Mouse (Mus musculus): Measurements from ENCODE around the gene Ccin.

Gene Ccin

GRCm38 (mm10) chr4:43974914-43975616, 8.2 kb upstream of the Ccin start:
- no peak for DNase-seq

- DNase-seq: no peak
Measured at GRCm38 (mm10) chr4:43976223-43976740, 7.0 kb upstream of the Ccin start.

GRCm38 (mm10) chr4:43978521-43979443, 4.5 kb upstream of the Ccin start:
- DNase-seq: no peak

- peak; percentile 85 to 90 for DNase-seq
Measured at GRCm38 (mm10) chr4:43979746-43980145, 3.5 kb upstream of the Ccin start.

GRCm38 (mm10) chr4:43980236-43980635, 3.0 kb upstream of the Ccin start:
- DNase-seq: no peak

- DNase-seq: no peak
Measured at GRCm38 (mm10) chr4:43980846-43981245, 2.4 kb upstream of the Ccin start.

GRCm38 (mm10) chr4:43981251-43981650, 2.0 kb upstream of the Ccin start:
- no peak for DNase-seq

- DNase-seq: peak; percentile 89 to 90
Measured at GRCm38 (mm10) chr4:43982053-43982732, 1.1 kb upstream of the Ccin start.

- no peak for DNase-seq
Measured at GRCm38 (mm10) chr4:43983756-43984155, 473 bp downstream of the Ccin start.

GRCm38 (mm10) chr4:43984326-43984725, 1.0 kb downstream of the Ccin start:
- DNase-seq: no peak

- DNase-seq: no peak
Measured at GRCm38 (mm10) chr4:43988976-43989375, 5.7 kb downstream of the Ccin start.

GRCm38 (mm10) chr4:43993072-43993471, 9.8 kb downstream of the Ccin start:
- no peak for DNase-seq

- DNase-seq: no peak
Measured at GRCm38 (mm10) chr4:43994342-43994741, 11.1 kb downstream of the Ccin start.

- no peak for DNase-seq
Measured at GRCm38 (mm10) chr4:44003622-44004021, 20.3 kb downstream of the Ccin start.

- DNase-seq: no peak
Measured at GRCm38 (mm10) chr4:44004126-44004525, 20.8 kb downstream of the Ccin start, which contains the start of gene Clta. Gene Clta, plus strand, starts transcription at chr4:44004452.

- DNase-seq: no peak
Measured at GRCm38 (mm10) chr4:44004623-44005409, 21.5 kb downstream of the Ccin start.

- no peak for DNase-seq
Measured at GRCm38 (mm10) chr4:44010176-44010575, 26.9 kb downstream of the Ccin start.

GRCm38 (mm10) chr4:44010893-44011292, 27.6 kb downstream of the Ccin start:
- DNase-seq: no peak

- no peak for DNase-seq
Measured at GRCm38 (mm10) chr4:44011799-44012198, 28.5 kb downstream of the Ccin start.

- peak; percentile 91 to 92 for DNase-seq
Measured at GRCm38 (mm10) chr4:44012376-44013367, 29.4 kb downstream of the Ccin start.
